Mouse (Mus musculus) cerebellum, adult 11-12 months (tissue): ENCODE results near the gene Pex11g.

Source experiments
- DNase-seq: peaks from one replicate; pipeline ENCODE4 v3.0.0; 2022

The Pex11g gene

GRCm38 (mm10) chr8:3414639-3415190 is 52.8 kb downstream of the Pex11g start:
- DNase-seq = no peak

- DNase-seq = no peak
Measured at GRCm38 (mm10) chr8:3412816-3413215, 54.7 kb downstream of the Pex11g start.

DNA sequence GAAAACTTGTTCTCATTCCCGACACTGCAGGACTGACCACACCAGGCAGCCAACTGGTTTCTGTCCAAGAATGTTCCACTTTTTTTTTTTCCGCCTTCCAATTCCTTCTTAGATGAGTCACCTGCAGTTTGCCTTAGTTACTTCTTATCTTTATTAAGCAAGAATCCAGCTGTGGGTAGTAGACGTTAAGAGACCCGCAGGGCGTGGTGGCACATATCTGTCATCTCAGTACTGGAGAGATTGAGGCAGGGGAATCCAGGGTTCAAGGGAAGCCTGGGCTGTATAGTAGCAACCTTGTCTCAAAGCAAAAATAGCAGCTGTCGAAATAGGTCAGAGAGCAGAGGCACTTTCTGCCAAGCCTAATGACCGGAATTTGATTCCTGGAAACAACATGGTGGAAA is 55.6 kb downstream of the Pex11g start:
- DNase-seq = no peak

DNA sequence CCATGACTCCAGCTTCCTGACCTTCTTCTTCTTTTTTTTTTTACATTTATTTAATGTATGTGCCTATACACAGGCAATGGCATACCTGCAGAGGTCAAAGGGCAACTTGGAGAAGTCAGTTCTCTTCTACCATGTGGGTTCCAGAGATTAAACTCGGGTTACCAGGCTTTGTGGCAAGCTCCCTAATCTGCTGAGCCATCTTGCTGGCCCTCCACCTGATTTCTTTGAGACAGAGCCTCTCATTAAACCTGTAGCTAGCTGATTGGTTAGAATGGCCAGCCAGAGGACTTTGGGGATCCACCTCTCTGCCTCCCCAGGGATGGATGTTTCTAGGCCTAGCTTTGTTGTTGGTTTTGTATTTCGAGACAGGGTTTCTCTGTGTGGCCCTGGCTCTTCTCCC is 56.4 kb downstream of the Pex11g start:
- DNase-seq = no peak

DNA sequence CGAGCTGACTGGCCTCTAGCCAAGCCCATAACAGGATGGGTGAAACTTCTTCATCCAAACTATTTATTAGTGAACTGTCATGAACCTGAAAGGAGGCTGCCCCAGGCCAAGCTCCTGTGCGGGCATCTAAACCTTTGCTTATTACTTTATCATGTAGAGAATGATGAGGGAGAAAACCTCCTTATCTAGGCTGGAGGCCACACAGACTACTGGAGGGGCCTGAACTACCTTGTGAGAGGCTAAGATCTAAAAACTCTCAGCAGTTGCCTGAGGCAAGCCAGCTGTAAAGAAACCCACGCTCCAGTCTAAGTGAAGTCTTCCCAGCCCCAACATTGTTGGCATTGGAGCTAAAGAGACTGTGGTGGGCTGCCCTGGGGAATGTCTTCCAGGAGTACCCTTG is 60.1 kb downstream of the Pex11g start:
- no peak for DNase-seq
